In genomic region chr11:23770510-23770759, GRCm38 (mm10) we compare ENCODE assay signal across 8 mouse cellular contexts. TPM values are rescaled to one million over a fixed set of nuclear protein-coding genes. Genes with fewer than 3 reads are reported as not detected.
DNase-seq lines count a peak whose midpoint lies in the region; ATAC-seq and TF ChIP-seq lines count a peak whose summit lies in the region.

No protein-coding gene starts in this region.

- H3K27ac ChIP-seq in lung, embryonic 14.5 days (ENCODE audit: low read depth): peak overlapping the region; percentile 95
- peak overlapping the region; percentile 90 for H3K27ac ChIP-seq in embryonic facial prominence, embryonic 13.5 days
- H3K27ac ChIP-seq in intestine, postnatal 0 days (ENCODE audit: low read depth, low read length): peak overlapping the region; percentile 93
- peak overlapping the region; percentile 91 for H3K27ac ChIP-seq in neural tube, embryonic 15.5 days (replicated peaks)

- WGBS in lung, embryonic 14.5 days: 0% methylated on average over 24 of the region's 24 CpGs
- under 1% methylated on average over 24 of the region's 24 CpGs for WGBS in embryonic facial prominence, embryonic 13.5 days
- WGBS in intestine, postnatal 0 days: under 1% methylated on average over 24 of the region's 24 CpGs
- under 1% methylated on average over 24 of the region's 24 CpGs for WGBS in neural tube, embryonic 15.5 days

- TF ChIP-seq CTCF in lung, embryonic 14.5 days (IDR thresholded peaks at IDR 0.05; ENCODE audit: low read depth): no peak
- no peak for TF ChIP-seq CTCF in intestine, postnatal 0 days (IDR thresholded peaks at IDR 0.05; ENCODE audit: low read depth)

- no peaks in the 10 kb centered on the region; the same call in 1 of the 2 replicates for H3K4me1 ChIP-seq in lung, embryonic 14.5 days (ENCODE audit: insufficient read depth)
- 0 out of 2 replicates have a peak, but pooled peaks cover 3% of the 10 kb centered on the region for H3K4me1 ChIP-seq in embryonic facial prominence, embryonic 13.5 days
- no peaks in the 10 kb centered on the region for H3K4me1 ChIP-seq in intestine, postnatal 0 days (replicated peaks; ENCODE audit: control insufficient read depth, insufficient read depth, low read length)
- peaks cover 7% of the 10 kb centered on the region; the same call in 1 of the 2 replicates for H3K4me1 ChIP-seq in neural tube, embryonic 15.5 days

- H3K36me3 ChIP-seq in lung, embryonic 14.5 days (ENCODE audit: insufficient read depth): no peaks in the 10 kb centered on the region
- H3K36me3 ChIP-seq in embryonic facial prominence, embryonic 13.5 days: no peaks in the 10 kb centered on the region
- H3K36me3 ChIP-seq in intestine, postnatal 0 days (ENCODE audit: control insufficient read depth, insufficient read depth): no peaks in the 10 kb centered on the region
- no peaks in the 10 kb centered on the region for H3K36me3 ChIP-seq in neural tube, embryonic 15.5 days

- no peaks in the 10 kb centered on the region for H3K9me3 ChIP-seq in lung, embryonic 14.5 days (ENCODE audit: low read depth, low read length)
- H3K9me3 ChIP-seq in embryonic facial prominence, embryonic 13.5 days: no peaks in the 10 kb centered on the region; the same call in 1 of the 2 replicates
- no peaks in the 10 kb centered on the region for H3K9me3 ChIP-seq in intestine, postnatal 0 days (ENCODE audit: control insufficient read depth)
- H3K9me3 ChIP-seq in neural tube, embryonic 15.5 days (replicated peaks): no peaks in the 10 kb centered on the region

- H3K9ac ChIP-seq in lung, embryonic 14.5 days: peak overlapping the region; percentile 76
- peak overlapping the region; percentile 76 for H3K9ac ChIP-seq in embryonic facial prominence, embryonic 13.5 days
- peak overlapping the region; percentile 78 for H3K9ac ChIP-seq in intestine, postnatal 0 days (ENCODE audit: low read depth, low read length)
- H3K9ac ChIP-seq in neural tube, embryonic 15.5 days (replicated peaks): peak overlapping the region; percentile 71

- no peak for DNase-seq in lung, embryonic 14.5 days
- no peak for DNase-seq in lung, postnatal 36 days
- no peak for DNase-seq in cerebellum, adult 9-11 months
- no peak for DNase-seq in thymus, postnatal 14 days

- ATAC-seq in lung, embryonic 14.5 days (ENCODE audit: insufficient read depth): no peak
- no peak for ATAC-seq in embryonic facial prominence, embryonic 13.5 days (ENCODE audit: insufficient number of reproducible peaks, insufficient read depth, low FRiP score, low TSS enrichment, low read depth)
- ATAC-seq in intestine, postnatal 0 days: no peak
- ATAC-seq in neural tube, embryonic 15.5 days (ENCODE audit: low FRiP score): no peak
- no peak for ATAC-seq in monocyte, adult 5-6 weeks (replicated peaks; ENCODE audit: insufficient number of reproducible peaks, low FRiP score, low TSS enrichment, poor library complexity, severe bottlenecking)

- H3K4me3 ChIP-seq in lung, embryonic 14.5 days (ENCODE audit: low read depth, low read length): peak overlapping the region; percentile 70
- peak overlapping the region; percentile 78 for H3K4me3 ChIP-seq in embryonic facial prominence, embryonic 13.5 days
- H3K4me3 ChIP-seq in intestine, postnatal 0 days (ENCODE audit: low read depth, low read length): peak overlapping the region; percentile 80
- peak overlapping the region; percentile 81 for H3K4me3 ChIP-seq in neural tube, embryonic 15.5 days (replicated peaks)

- peak overlapping the region; percentile 79 for H3K4me2 ChIP-seq in lung, embryonic 14.5 days
- H3K4me2 ChIP-seq in embryonic facial prominence, embryonic 13.5 days: peak overlapping the region; percentile 77
- peak overlapping the region; percentile 85 for H3K4me2 ChIP-seq in intestine, postnatal 0 days (replicated peaks; ENCODE audit: low read depth)
- H3K4me2 ChIP-seq in neural tube, embryonic 15.5 days: peak overlapping the region; percentile 81

- no peaks in the 10 kb centered on the region for H3K27me3 ChIP-seq in lung, embryonic 14.5 days (ENCODE audit: insufficient read depth, low read length)
- peaks cover 18% of the 10 kb centered on the region for H3K27me3 ChIP-seq in embryonic facial prominence, embryonic 13.5 days
- H3K27me3 ChIP-seq in intestine, postnatal 0 days (replicated peaks; ENCODE audit: control insufficient read depth, insufficient read depth, low read length): no peaks in the 10 kb centered on the region
- 0 out of 2 replicates have a peak, but pooled peaks cover 7% of the 10 kb centered on the region for H3K27me3 ChIP-seq in neural tube, embryonic 15.5 days (replicated peaks)

RNA-seq across cellular contexts. Expression of gene Rel, which starts 0.3 kb away (rescaled TPM):
- polyA plus RNA-seq in lung, embryonic 14.5 days (2014; fragmentation: Nextera tagmentation; extraction: Ambion mirVana): 1.4 and 1.5 TPM in 2 replicates
- 1.1 and 1.2 TPM in 2 replicates for polyA plus RNA-seq in embryonic facial prominence, embryonic 13.5 days (2015; fragmentation: Nextera tagmentation; extraction: Ambion mirVana)
- polyA plus RNA-seq in intestine, postnatal 0 days (2015; fragmentation: Nextera tagmentation; extraction: Ambion mirVana): 0.52 and 0.58 TPM in 2 replicates
- 0.55 and 0.93 TPM in 2 replicates for polyA plus RNA-seq in neural tube, embryonic 15.5 days (2015; fragmentation: Nextera tagmentation; extraction: Ambion mirVana)
- 66.8 to 77.1 TPM (median 69.6 TPM) in 3 replicates for total RNA-seq in monocyte, adult 5-6 weeks (2017)
